Mouse (Mus musculus): Measurements from ENCODE around the gene Acaa1b.

Gene Acaa1b

DNA sequence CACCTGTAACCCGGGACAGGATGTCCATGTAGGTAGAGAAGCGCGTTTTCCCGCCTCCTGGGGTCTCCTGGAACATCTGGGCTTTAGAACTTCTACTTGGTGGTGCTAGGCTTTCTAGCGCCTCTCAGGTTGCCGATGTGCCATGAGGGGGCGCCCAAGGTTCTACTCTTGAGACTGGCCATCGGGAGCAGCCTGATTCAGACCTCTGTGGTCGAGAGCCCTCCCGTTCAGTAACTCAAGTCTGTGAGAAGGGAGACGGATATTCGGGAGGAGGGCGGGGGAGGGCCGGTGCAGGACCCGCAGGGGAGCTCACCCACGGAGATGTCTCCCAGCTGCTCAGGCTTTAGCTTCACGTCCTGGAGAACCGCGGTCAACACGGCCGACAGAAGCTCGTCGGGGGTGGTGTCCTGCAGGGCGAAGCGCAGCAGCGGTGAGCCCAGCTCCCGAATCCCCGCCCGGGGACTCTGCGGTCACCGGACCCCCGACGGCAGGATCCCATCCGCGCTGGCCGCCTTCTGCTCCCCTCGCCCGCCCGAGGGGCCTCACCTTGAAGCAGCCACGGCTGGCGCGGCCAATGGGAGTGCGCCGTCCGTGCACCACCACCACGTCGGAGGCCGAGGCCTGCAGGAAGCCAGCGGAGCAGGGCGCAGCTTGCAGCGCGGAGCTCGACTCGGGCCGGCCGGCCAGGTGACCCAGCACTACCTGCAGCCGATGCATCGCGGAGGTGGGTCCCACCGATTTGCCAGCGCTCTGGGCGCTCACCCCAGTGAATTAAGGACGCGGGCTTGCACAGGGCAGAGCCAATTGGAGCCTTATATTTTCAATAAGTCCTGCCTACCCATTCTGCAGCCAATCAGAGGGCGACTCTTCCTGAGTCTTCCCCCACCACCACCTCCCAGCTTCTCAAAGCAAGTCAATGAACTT, at the start of gene Acaa1b:
TSS of gene Acaa1b (minus strand) at position 816 of the 924 bp plus-strand sequence.
- DNase-seq, result peak; percentile 78

DNA sequence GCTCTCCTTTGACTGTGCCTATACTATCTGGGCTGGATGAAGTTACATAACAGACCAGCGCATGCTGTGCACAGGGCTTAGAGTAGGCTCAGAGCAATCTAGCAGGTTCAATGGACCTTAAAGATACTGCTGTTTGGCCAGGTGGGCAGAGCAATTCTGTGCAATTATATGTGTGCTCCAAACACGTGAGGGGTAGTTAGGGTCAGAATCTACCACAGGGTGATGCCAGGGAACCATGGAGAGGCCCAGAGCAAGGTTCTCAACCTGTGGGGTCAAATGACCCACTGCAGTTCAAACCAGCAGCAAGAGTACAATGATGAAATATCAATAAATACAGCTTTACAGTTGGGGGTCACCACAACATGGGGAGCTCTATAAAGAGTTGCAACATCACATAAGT, 49.8 kb upstream of the Acaa1b start:
- no peak for DNase-seq

DNA sequence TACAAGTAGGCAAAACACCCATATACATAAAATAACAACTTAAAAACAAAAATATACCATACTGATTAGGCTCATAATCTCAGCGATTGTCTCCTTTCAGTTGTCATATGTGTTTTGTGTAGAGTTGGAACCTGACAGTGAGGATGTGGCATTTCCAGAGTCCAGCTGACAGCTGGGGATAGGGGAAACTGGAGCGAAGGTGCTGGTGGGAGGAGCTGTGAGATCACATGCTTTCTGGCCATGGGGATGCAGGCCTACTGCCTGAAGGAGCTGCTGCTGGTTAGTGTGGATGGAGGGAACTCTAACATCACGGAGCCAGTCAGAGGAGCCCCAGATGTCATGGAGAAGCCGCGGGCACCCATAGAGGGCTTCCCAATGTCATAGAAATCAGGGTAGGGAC, 48.9 kb upstream of the Acaa1b start:
- no peak for DNase-seq

DNA sequence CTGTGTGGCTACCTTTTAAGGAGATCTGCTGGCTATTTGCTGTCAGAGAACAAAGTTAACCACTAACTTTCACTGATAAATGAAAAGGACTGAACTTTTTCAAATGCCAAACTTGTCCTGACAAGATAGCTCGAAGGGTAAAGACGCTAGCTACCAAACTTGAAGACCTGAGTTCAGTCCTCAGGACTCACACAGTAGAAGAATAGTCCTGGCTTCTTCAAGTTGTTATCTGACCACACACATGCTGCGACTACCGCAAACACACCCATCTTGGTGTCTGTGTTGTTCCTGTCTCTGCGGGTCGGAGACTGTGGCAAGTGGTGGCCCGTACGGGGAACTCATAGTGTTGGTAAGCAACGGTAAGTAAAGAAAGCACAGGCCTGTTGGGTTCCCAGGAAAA, 46.7 kb upstream of the Acaa1b start:
- no peak for DNase-seq

DNA sequence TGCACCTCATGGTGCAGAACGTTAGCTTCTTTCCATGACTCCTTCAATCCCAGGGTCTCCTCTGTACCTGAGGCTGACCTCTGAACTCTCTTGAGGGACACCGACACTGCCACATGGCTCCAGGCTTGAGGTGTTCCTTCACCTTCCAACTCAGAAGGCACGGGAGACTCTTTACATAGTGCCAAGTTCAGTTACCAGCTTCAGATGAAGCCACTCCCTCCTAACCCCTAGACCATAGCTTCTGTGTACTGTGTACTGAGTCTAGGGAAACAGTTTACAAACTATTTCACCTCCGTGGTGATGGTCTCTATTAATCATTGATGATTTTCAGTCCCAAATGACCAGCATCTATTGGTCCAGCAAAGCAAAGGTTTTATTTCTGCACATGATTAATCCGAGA, 44.8 kb upstream of the Acaa1b start:
- no peak for DNase-seq

DNA sequence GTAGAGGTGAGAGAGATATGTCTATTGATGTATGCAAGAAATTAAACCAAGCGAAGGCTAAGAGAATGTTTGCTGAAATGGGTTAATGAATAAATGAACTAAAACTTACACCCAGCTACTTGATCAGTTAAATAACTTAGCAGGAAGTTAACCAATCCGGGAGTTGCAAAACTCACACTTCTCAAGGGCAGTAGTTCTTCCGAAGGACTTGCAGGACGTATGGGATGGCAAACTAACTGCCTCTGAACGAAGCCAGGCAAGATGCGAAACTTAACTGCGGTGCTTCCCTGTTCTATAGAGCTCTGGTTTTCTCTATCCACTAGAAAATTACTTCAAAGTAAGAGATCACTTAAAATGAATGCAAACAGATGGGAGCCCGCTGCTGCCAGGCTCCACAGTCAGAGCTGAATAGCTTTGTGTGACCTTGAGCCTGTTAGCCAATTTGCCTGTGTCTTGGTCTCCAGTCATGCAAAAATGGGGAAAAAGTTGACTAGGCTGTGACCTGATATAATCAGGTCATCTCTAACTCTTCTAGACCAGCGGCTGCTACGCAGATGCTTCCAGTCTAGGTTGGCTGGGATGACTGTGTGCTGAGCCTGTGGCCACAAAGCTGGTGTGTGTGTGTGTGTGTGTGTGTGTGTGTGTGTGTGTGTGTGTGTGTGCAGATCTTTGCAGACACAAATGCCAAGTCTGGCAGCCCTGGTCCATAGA, 42.4 kb upstream of the Acaa1b start:
- no peak for DNase-seq

DNA sequence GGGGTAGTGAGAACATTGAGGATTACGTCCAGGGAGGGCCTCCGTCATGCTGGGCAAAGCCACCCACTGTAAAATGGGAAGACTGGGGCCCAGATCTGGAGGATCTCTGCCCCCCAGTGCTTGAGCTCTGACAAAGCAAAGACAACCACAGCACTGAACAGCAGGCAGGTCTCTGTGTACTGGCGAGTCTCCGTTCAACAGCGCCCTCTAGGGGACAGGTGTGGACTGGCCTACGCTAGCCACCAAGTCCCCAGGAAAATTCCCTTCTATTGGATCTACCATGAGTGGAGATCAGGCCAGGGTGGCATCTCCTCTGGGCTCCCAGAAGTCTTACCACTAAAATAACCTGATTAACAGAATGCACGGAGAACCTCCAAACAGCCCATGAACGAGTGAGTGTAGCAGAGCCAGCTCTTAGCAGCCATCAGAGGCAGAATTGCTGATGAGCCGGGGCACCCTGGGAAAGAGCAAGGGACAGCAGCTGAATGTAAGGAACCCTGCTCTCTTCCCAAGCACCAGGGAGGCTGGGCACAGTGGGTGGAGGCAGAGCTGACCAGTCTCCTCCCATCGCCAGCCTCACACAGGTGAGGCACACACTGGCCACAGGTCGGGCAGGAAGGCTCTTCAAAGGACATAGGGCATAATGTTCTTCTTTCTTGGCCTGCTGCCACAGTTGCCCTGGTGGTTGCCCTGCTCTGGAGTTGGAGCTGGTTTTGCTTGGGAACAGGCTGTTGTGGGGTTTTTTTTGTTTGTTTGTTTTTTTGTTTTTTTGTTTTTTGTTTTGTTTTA, 35.5 kb upstream of the Acaa1b start:
- DNase-seq, result peak; percentile 70

DNA sequence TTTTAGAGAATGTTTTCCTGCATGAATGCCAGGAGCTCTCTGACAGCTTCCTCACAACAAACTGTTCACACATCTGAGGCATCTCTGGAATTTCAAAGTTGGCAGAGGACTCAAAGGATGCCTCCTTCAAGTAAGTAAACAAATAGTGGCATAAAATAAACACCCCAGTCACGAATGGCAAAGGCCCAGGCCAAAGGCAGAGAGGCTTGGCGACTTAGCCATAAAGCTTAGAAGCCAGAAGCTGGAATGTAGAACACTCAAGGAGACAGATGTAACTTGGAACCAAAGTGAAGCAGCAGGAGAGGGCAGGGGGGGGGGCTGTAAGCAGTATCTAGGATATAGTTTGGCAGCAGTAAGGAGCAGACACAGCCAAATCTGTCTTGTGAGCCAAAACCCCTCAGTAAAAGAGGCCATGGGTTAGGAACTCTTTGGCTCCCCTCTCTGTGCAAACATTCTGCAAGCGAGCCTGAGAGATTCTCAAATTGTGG, 24.4 kb upstream of the Acaa1b start:
- no peak for DNase-seq

DNA sequence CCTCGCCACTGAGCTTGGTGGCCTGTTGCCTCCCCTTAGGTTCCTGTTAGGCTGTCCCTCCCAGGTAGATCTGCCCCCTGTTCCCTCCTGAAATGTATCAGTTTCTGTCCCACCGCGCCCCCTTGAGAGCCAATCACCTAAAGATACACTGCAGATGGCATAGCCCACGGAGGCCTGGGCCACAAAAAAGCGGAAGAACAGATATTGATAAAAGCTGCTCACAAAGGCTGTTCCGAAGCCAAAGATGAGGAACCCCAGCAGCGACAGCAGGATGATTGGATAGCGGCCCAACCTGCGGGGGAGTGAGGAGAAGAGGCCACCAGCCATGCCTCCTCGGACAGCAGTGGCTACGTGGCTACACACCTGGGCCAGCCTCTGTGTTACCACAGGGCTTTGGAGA, 22.4 kb upstream of the Acaa1b start:
- DNase-seq, result no peak

DNA sequence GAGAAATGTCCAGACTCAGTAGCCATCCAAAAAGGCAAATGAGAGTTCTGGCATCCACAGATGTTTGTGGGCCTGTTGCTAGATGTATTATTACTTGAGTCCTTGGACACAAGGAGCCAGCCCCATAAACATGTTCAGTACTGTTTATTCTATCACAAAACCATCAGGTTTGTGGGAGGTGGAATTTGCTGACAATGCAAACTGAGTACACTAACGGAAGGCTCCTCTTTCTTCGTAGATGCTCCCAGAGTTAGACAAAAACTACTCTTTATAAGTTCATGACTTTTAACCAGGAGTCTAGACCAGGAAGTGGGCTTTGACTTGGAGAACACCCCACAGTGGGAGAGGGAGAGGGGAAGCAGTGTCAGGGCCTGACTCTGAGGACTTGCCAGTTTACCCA, 10.7 kb upstream of the Acaa1b start:
- no peak for DNase-seq

DNA sequence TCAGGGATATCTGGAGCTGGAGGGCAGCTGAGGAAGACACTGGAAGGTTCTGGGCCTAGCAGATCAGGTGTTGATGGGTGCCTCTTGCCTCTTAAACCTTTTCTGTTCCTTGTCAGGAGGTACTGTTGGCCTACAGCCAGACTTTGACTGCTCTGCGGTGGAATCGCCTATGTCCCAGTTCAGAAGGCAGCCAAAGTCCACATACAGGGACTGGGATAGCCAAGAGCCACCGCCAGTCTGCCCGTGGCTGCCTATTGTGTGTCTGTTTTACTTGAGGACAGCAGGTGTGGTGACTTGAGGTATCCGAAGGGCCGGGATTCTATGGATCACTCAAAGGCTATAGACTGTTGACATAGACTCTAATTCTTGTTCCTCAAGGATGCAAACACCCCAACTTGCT, 8.7 kb upstream of the Acaa1b start:
- no peak for DNase-seq

DNA sequence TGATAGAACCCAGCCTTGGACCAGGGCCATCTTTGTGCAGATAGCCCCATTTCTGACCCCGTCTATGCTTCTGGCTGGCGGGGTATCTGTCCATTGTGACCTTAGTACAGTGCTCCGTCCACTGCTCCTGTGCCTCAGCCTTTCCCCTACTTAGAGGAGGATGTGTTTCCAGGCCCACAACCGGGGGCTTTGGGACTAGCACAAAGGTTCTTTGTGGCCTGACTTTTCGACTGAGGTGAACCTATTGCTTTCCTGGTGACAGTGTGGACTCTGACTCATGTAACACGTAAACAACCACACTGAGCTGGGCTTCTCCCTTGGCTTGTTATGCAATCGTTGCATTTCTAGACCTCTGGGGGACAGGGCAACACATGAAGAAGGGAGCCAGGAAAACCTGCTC, 7.8 kb upstream of the Acaa1b start:
- DNase-seq, result no peak

DNA sequence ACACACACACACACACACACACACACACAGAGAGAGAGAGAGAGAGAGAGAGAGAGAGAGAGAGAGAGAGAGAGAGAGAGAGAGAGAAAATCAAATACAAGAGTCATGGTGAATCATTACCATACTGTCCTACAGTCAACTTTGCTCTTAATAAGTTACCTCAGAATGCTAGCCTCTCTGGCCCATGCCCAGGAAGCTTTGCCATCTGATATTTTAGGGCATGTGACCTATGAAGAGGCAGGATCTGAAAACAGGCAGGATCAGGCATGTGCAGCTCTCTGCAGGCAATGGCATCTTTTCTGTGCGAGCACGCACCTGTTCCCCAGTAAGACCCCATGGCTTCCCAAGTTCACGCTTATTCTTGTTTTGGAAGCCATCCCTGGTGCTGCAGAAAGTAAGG, 3.8 kb upstream of the Acaa1b start:
- DNase-seq, result no peak

DNA sequence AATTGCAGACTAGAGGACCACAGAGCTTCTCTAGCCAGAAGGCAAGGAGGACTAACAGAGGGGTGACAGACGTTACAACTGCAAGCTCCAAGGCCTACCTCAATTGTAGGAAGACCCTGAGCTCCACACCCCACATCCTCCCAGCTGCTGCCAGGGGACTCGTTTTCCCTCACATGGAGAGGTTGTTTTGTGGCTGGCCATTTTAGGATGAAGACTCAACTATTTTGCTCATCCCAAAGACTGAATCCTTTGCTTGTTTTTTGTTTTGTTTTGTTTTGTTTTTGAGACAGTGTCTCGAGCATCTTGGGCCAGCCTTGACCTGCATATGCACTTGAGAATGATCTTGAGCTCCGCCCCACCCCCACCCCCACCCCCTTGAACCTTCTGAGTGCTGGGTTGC, 2.0 kb upstream of the Acaa1b start, which contains the start of gene Gm47289:
TSS of gene Gm47289 (plus strand) at position 301 of the 400 bp plus-strand sequence.
- no peak for DNase-seq

DNA sequence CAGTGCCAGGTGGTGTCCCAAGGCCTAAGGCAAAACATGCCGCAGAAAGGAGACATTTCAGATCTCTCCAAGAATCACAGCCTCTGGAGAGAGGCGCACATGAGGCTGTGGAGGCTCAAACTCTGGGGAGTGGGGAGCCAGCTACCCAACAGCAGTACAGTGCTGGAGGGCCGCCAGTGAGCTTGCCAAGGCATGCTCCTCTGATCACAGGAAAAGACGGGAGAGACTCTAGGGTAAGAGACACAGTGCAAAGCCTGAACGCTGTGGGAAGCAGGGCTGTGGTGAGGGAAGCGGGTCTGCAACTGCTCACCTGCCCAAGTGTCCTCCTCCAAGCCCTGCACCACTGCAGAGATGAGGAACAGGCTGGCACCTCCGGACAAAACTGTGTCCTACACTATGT, 1.1 kb downstream of the Acaa1b start:
- DNase-seq, result no peak

DNA sequence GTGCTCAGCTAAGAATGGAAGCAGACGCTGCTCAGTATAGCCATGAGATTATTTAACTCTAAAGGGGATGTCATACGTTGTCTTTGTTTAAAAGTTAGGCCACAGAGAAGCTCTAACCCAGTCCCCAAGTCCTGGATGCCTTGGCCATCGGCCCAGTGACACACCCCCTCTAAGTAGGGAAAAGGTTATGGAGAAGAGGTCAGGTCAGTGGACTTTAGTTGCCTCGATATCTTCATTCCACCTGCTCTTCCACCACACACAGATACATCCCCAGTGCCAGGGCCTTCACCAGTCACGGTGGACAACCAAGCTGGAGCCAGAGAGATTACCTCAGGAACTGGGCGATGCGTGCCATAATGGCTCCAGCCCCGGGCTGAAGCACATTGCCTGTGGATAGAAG, 1.5 kb downstream of the Acaa1b start:
- no peak for DNase-seq

DNA sequence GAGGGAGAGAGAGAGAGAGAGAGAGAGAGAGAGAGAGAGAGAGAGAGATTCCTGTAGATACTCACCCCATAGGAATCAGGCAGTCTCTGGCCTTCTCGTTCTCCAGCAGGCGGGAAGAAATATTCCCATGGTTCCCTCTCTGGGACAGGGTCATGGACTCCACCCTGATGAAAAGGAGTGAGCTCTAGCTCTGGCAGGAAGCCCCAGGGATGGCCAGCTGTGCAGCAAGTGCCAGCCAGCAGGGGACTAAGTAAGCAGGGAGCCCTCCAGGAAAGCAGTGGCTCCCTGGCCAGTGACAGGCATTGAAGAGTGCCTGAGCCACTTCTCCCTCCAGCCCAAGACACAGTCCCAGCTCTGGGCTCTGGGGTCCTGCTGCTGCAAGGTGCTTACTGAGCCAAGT, 5.1 kb downstream of the Acaa1b start:
- DNase-seq, result no peak

DNA sequence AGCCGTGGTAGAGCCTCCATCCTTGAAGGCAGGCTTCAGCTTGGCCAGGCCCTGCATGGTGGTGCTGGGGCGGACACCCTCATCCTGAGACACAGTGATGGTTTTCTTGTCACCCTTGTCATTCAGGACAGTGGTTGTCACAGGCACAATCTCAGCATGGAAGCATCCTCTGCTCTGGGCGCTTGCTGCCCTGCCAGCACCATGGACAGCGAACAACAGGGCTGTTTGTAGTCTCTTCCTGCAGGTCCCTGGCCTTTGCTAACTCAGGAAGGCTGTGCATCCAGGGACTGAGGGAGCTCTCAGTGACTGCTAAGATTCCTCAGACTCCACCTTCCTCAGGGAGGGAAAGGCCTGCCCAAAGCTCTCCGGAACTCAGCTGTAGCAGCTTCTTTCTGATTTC, 7.3 kb downstream of the Acaa1b start:
- DNase-seq, result peak; percentile 77

DNA sequence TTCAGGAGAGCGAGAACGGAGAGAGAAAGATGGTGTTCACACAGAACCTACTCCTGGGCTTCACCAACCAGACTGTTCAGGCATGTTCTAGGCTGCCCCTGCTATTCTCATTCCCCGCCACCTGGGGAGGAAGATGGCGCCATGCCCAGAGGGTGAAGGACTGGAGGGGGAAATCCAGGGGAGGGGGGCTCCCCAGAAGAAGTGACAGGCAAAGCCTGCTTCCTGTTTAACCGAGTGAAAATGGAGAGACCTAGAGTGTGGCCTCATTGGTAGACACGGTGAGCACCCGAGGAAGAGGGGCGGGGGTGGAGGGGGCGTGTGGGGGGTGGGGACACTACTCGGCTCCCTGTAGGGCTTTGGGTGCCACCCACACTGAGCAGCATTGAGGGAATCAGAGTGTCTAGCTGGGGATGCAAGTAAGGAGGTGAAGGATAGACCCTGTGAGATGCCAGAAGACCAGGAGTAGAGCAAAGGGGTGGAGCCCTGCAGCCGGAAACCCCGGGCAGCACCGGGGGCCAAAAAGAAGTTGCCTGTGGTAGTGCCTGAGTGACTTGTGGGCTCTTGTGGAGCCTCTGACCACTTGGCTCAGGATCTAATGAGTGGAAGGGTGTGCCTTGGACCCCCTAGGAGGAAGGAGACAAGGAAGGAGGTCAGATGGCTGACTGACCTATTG, 10.7 kb downstream of the Acaa1b start:
- DNase-seq, result no peak

DNA sequence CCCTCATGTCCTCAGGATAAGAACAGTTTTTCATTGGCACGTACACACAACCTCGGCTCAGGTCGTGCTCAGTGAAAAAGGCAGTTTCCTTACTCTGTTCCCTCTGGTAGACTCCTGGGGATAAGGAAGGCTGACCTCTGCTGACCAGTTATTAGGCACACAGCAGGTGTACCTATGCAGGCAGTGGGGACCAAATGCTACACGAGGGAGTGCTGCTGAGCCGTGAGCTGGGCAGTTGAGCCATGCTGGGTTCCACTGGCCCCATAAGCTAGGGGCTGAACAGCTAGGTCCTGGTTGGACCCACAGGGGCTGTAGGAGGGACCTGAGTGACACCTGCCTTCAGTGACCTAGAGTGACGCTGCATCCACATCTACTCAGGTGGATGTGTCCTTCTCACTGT, 11.3 kb downstream of the Acaa1b start:
- no peak for DNase-seq

DNA sequence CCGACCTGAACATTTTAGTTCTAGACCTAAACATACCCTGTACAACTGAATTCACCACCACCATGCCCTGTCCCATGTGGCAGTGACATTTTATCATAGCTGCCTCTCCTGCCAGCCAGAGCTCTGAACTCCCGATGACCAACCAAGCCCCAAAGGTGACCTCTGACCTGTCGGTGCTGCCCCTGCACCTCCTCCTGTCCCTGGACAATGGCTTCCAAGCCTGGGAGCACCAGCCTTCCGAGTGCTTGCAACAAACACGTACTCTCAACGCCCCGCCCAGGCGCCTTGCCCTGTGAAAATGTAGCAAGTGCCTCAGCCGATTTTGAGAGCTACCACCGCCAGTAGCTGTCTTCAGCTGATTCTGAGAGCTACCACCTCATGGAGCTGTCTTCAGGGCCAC, 11.8 kb downstream of the Acaa1b start:
- no peak for DNase-seq

DNA sequence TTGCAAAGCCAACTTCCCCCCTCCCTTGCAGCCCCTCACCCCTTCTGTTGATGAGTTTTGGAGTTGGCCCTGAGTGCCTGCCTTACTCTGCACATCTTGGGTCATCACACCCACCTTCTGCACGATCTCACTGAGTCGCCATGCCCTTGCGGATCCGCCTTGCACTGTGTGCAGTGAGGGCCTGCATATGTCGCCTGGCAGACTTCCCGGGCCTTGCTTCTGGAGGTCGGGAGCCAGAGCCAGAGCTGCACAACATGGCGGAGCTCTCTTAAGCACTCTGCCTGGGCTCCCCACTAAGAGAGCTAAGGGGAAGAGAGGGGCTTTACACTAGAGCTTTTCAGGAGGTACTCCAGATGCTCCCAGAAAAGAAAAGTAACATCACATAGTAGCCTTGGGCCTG, 12.2 kb downstream of the Acaa1b start:
- no peak for DNase-seq

DNA sequence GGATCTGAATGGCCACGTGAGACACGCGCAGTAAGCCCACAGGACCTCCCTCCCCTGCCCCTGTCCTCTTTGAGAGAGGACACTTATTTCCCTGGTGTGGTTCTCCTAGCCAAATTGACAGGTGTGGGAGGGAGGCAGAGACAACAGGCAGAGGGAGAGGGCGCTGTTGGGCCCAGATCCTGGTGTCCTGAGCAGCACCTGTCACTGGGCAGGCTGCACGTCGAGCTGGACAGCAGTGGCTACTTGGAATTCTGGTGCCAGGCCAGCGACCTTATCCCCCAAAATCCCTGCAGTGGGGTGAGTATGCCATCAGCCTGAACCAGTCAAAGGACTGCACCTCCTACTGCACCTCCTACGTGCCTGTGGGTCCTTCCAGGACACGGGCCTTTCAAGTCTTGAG, 13.5 kb downstream of the Acaa1b start:
- DNase-seq, result no peak
